Mouse (Mus musculus) spleen, adult 2 months (tissue): Measurements from ENCODE around the gene Filip1l.

Experiments
- CTCF ChIP-seq: fragments of 200-500 bp; IDR thresholded peaks from 2 replicates; pipeline ENCODE4 v1.5.1; 2011; ENCODE audit warnings: mild to moderate bottlenecking, inconsistent platforms; ENCODE audit not compliant: insufficient read depth, insufficient read length, insufficient replicate concordance; ENCODE audit errors: extremely low read depth
- POLR2A ChIP-seq: fragments of 200-500 bp; IDR thresholded peaks from 2 replicates; pipeline ENCODE4 v1.6.1; 2011; ENCODE audit warnings: low read depth, low read length, inconsistent platforms

DNA sequence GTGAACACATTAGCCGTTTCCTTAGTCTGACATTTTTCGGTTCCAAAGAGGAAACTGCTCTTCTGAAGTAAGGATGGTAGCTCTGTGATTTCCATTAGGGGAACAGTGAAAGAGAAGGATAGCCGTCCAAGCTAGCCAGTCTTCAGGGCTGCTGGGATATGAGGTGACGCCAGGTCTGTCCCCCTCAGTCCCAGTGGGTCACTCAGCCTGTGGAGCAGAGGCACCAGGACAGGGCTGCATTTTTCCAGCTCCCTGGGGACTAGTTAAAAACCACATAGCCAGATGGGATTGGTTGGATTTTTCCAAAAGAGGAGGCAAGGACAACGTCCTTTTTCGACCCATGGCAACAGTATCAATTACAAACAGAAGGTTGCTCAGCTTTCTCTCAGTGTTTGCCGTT lies 25.9 kb upstream of the Filip1l start:
- no peak for TF ChIP-seq CTCF
- TF ChIP-seq POLR2A: no peak
